Mouse (Mus musculus): Measurements from ENCODE around the gene Rhbdf2. TPM values are rescaled to one million over a fixed set of nuclear protein-coding genes. Genes with fewer than 3 reads are reported as not detected.
"Not testable (repeated sequence)": the region's sequence is repeated elsewhere in the genome, so short reads cannot be mapped to it uniquely, and the experiment has no call there.

Rhbdf2 gene
- polyA plus RNA-seq, 1 experiment from 2014 or later: 3.1 TPM

- no peaks in the 10 kb centered on the region for H3K27me3 ChIP-seq (ENCODE audit: control insufficient read depth, insufficient read depth, low read length)
These were observed 18.8 kb upstream of the Rhbdf2 start for GRCm38 (mm10) chr11:116645446-116646110.

GRCm38 (mm10) chr11:116644225-116645112, 17.6 kb upstream of the Rhbdf2 start:
- ATAC-seq (replicated peaks; ENCODE audit: insufficient number of reproducible peaks, low FRiP score, low TSS enrichment, low read depth): no peak
- no peak overlapping the region for H3K4me2 ChIP-seq (ENCODE audit: low read depth, low read length)
- no peaks in the 10 kb centered on the region for H3K9me3 ChIP-seq (replicated peaks; ENCODE audit: control insufficient read depth, low read length)
- peak overlapping the region; percentile 47; the same call in 1 of the 2 replicates for H3K27ac ChIP-seq (replicated peaks; ENCODE audit: low read depth, low read length)
- no peaks in the 10 kb centered on the region for H3K36me3 ChIP-seq (replicated peaks; ENCODE audit: control insufficient read depth, insufficient read depth, low read depth, low read length)
- H3K9ac ChIP-seq (replicated peaks; ENCODE audit: low read length): peak overlapping the region; percentile 43
- no peak overlapping the region for H3K4me3 ChIP-seq (ENCODE audit: low read depth, low read length)
- peaks cover 31% of the 10 kb centered on the region for H3K4me1 ChIP-seq (ENCODE audit: control insufficient read depth, insufficient read depth, low read length)
- 38% methylated on average over 21 of the region's 21 CpGs for WGBS
- no peak for DNase-seq (ENCODE audit: low spot score)
- no peaks in the 10 kb centered on the region for H3K27me3 ChIP-seq (ENCODE audit: control insufficient read depth, insufficient read depth, low read length)

More at GRCm38 (mm10) chr11:116645446-116646110, 18.8 kb upstream of the Rhbdf2 start:
- Histone ChIP-seq H3K4me1 (ENCODE audit: control insufficient read depth, insufficient read depth, low read length) (peaks cover 31% of the 10 kb centered on the region), H3K4me2 (ENCODE audit: low read depth, low read length) (no peak overlapping the region), H3K9ac (replicated peaks; ENCODE audit: low read length) (no peak overlapping the region), H3K36me3 (replicated peaks; ENCODE audit: control insufficient read depth, insufficient read depth, low read depth, low read length) (no peaks in the 10 kb centered on the region), H3K4me3 (ENCODE audit: low read depth, low read length) (no peak overlapping the region), H3K27ac (replicated peaks; ENCODE audit: low read depth, low read length) (no peak overlapping the region), H3K9me3 (replicated peaks; ENCODE audit: control insufficient read depth, low read length) (no peaks in the 10 kb centered on the region)
- ATAC-seq (replicated peaks; ENCODE audit: insufficient number of reproducible peaks, low FRiP score, low TSS enrichment, low read depth) (no peak), DNase-seq (ENCODE audit: low spot score) (peak; percentile 72)
- WGBS: 17% methylated on average over 8 of the region's 8 CpGs

GRCm38 (mm10) chr11:116643579-116644224, 16.9 kb upstream of the Rhbdf2 start:
- DNase-seq (ENCODE audit: low spot score): peak; percentile 53
- peak overlapping the region; percentile 43 for H3K9ac ChIP-seq (replicated peaks; ENCODE audit: low read length)
- peak overlapping the region; percentile 8; the same call in 1 of the 2 replicates for H3K4me3 ChIP-seq (ENCODE audit: low read depth, low read length)
- 4% methylated on average over 18 of the region's 19 CpGs for WGBS
- H3K4me1 ChIP-seq (ENCODE audit: control insufficient read depth, insufficient read depth, low read length): peaks cover 26% of the 10 kb centered on the region
- peak overlapping the region; percentile 49 for H3K4me2 ChIP-seq (ENCODE audit: low read depth, low read length)
- no peaks in the 10 kb centered on the region for H3K27me3 ChIP-seq (ENCODE audit: control insufficient read depth, insufficient read depth, low read length)
- no peaks in the 10 kb centered on the region for H3K9me3 ChIP-seq (replicated peaks; ENCODE audit: control insufficient read depth, low read length)
- no peak overlapping the region for H3K27ac ChIP-seq (replicated peaks; ENCODE audit: low read depth, low read length)
- H3K36me3 ChIP-seq (replicated peaks; ENCODE audit: control insufficient read depth, insufficient read depth, low read depth, low read length): no peaks in the 10 kb centered on the region
- no peak; the same call in 1 of the 2 replicates for ATAC-seq (replicated peaks; ENCODE audit: insufficient number of reproducible peaks, low FRiP score, low TSS enrichment, low read depth)

GRCm38 (mm10) chr11:116642681-116643578, 16.1 kb upstream of the Rhbdf2 start:
- Histone ChIP-seq H3K36me3 (replicated peaks; ENCODE audit: control insufficient read depth, insufficient read depth, low read depth, low read length) (no peaks in the 10 kb centered on the region), H3K9ac (replicated peaks; ENCODE audit: low read length) (peak overlapping the region; percentile 43; the same call in 1 of the 2 replicates), H3K4me2 (ENCODE audit: low read depth, low read length) (peak overlapping the region; percentile 49), H3K4me3 (ENCODE audit: low read depth, low read length) (peak overlapping the region; percentile 8; the same call in 1 of the 2 replicates), H3K9me3 (replicated peaks; ENCODE audit: control insufficient read depth, low read length) (no peaks in the 10 kb centered on the region), H3K27ac (replicated peaks; ENCODE audit: low read depth, low read length) (no peak overlapping the region), H3K27me3 (ENCODE audit: control insufficient read depth, insufficient read depth, low read length) (no peaks in the 10 kb centered on the region), H3K4me1 (ENCODE audit: control insufficient read depth, insufficient read depth, low read length) (peaks cover 18% of the 10 kb centered on the region)
- peak; percentile 94 for DNase-seq (ENCODE audit: low spot score)
- ATAC-seq (replicated peaks; ENCODE audit: insufficient number of reproducible peaks, low FRiP score, low TSS enrichment, low read depth): peak; percentile 46
- 35% methylated on average over 14 of the region's 14 CpGs for WGBS

GRCm38 (mm10) chr11:116641731-116642130, 14.9 kb upstream of the Rhbdf2 start:
- Histone ChIP-seq H3K27me3 (ENCODE audit: control insufficient read depth, insufficient read depth, low read length) (no peaks in the 10 kb centered on the region), H3K9me3 (replicated peaks; ENCODE audit: control insufficient read depth, low read length) (no peaks in the 10 kb centered on the region), H3K36me3 (replicated peaks; ENCODE audit: control insufficient read depth, insufficient read depth, low read depth, low read length) (no peaks in the 10 kb centered on the region), H3K27ac (replicated peaks; ENCODE audit: low read depth, low read length) (no peak overlapping the region), H3K9ac (replicated peaks; ENCODE audit: low read length) (no peak overlapping the region), H3K4me2 (ENCODE audit: low read depth, low read length) (no peak overlapping the region), H3K4me1 (ENCODE audit: control insufficient read depth, insufficient read depth, low read length) (peaks cover 14% of the 10 kb centered on the region), H3K4me3 (ENCODE audit: low read depth, low read length) (no peak overlapping the region)
- ATAC-seq (replicated peaks; ENCODE audit: insufficient number of reproducible peaks, low FRiP score, low TSS enrichment, low read depth) (no peak), DNase-seq (ENCODE audit: low spot score) (no peak)
- 73% methylated on average over 3 of the region's 3 CpGs for WGBS

GRCm38 (mm10) chr11:116641168-116641567, 14.3 kb upstream of the Rhbdf2 start:
- no peaks in the 10 kb centered on the region for H3K36me3 ChIP-seq (replicated peaks; ENCODE audit: control insufficient read depth, insufficient read depth, low read depth, low read length)
- peak; percentile 40 for DNase-seq (ENCODE audit: low spot score)

GRCm38 (mm10) chr11:116636607-116637006, 9.8 kb upstream of the Rhbdf2 start:
- not testable (repeated sequence) for H3K36me3 ChIP-seq (replicated peaks; ENCODE audit: control insufficient read depth, insufficient read depth, low read depth, low read length); H3K27ac ChIP-seq (replicated peaks; ENCODE audit: low read depth, low read length); H3K4me3 ChIP-seq (ENCODE audit: low read depth, low read length); DNase-seq (ENCODE audit: low spot score); ATAC-seq (replicated peaks; ENCODE audit: insufficient number of reproducible peaks, low FRiP score, low TSS enrichment, low read depth); H3K27me3 ChIP-seq (ENCODE audit: control insufficient read depth, insufficient read depth, low read length); H3K9me3 ChIP-seq (replicated peaks; ENCODE audit: control insufficient read depth, low read length); H3K4me1 ChIP-seq (ENCODE audit: control insufficient read depth, insufficient read depth, low read length); H3K9ac ChIP-seq (replicated peaks; ENCODE audit: low read length); H3K4me2 ChIP-seq (ENCODE audit: low read depth, low read length)
- 78% methylated on average over 8 of the region's 8 CpGs for WGBS

More at GRCm38 (mm10) chr11:116641168-116641567, 14.3 kb upstream of the Rhbdf2 start:
- H3K4me2 ChIP-seq (ENCODE audit: low read depth, low read length): no peak overlapping the region
- no peak for ATAC-seq (replicated peaks; ENCODE audit: insufficient number of reproducible peaks, low FRiP score, low TSS enrichment, low read depth)
- no peaks in the 10 kb centered on the region for H3K9me3 ChIP-seq (replicated peaks; ENCODE audit: control insufficient read depth, low read length)
- peaks cover 14% of the 10 kb centered on the region for H3K4me1 ChIP-seq (ENCODE audit: control insufficient read depth, insufficient read depth, low read length)
- H3K27me3 ChIP-seq (ENCODE audit: control insufficient read depth, insufficient read depth, low read length): no peaks in the 10 kb centered on the region
- no peak overlapping the region for H3K4me3 ChIP-seq (ENCODE audit: low read depth, low read length)
- H3K27ac ChIP-seq (replicated peaks; ENCODE audit: low read depth, low read length): no peak overlapping the region
- H3K9ac ChIP-seq (replicated peaks; ENCODE audit: low read length): no peak overlapping the region
- WGBS: 50% methylated on average over 5 of the region's 5 CpGs

Measured in embryonic facial prominence, embryonic 11.5 days (tissue).